Mouse (Mus musculus): ENCODE measurements around the gene As3mt. TPM values are rescaled to one million over a fixed set of nuclear protein-coding genes. Genes with fewer than 3 reads are reported as not detected.
"Not testable (repeated sequence)": the region's sequence is repeated elsewhere in the genome, so short reads cannot be mapped to it uniquely, and the experiment has no call there.

Gene As3mt
- polyA plus RNA-seq, 1 experiment = 43.7 TPM

DNA sequence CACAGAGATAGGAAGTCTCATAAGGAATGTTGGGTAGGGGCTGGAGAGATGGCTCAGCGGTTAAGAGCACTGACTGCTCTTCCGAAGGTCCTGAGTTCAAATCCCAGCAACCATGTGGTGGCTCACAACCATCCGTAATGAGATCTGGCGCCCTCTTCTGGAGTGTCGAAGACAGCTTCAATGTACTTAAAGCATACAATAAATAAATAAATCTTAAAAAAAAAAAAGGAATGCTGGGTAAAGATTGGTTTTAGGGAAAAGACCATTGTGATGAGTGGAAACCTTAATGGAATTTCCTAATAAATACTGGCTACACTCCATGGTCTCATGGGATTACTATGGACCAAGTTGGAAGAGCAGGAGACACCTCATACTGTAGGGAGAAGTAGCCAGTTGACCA is 25.4 kb downstream of the As3mt start:
- WGBS = 98% methylated on average over 5 of the region's 5 CpGs
- not testable (repeated sequence) for H3K4me1 ChIP-seq (ENCODE audit: control insufficient read depth, insufficient read depth, low read length); DNase-seq; H3K27ac ChIP-seq (ENCODE audit: insufficient read depth, low read depth, low read length); H3K27me3 ChIP-seq (replicated peaks; ENCODE audit: control insufficient read depth, insufficient read depth, low read length); H3K4me3 ChIP-seq (ENCODE audit: insufficient read depth, low read depth, low read length); H3K36me3 ChIP-seq (ENCODE audit: control insufficient read depth, insufficient read depth, low read length)
- 0 out of 2 replicates have a peak, but pooled peaks have one; percentile 9 for TF ChIP-seq CTCF (conservative IDR thresholded peaks at IDR 0.05; ENCODE audit: insufficient read depth, insufficient read length, low read depth, low read length)

DNA sequence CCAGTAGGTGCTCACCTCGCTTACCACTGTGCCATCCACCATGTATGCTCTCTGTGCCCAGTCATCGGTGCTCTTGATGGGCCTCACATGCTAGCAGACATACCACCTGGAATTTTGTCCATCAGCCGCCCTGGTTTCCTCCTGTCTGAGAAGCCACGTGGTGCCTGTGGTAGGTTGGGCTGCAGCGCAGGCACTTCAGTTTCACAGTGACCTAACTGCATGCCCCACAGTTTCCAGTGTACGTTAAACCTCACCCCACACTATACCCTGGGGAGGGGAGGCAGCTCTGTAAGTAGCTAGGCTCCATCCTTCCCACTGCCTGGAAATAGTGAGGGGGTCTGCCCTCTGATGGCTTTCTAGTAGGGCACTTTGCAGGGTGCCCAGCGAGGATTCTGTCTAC is 26.4 kb downstream of the As3mt start:
- 91% methylated on average over 7 of the region's 7 CpGs for WGBS
- no peak for TF ChIP-seq CTCF (conservative IDR thresholded peaks at IDR 0.05; ENCODE audit: insufficient read depth, insufficient read length, low read depth, low read length)
- TF ChIP-seq POLR2A (IDR thresholded peaks at IDR 0.05; ENCODE audit: low read depth, low read length) = no peak

DNA sequence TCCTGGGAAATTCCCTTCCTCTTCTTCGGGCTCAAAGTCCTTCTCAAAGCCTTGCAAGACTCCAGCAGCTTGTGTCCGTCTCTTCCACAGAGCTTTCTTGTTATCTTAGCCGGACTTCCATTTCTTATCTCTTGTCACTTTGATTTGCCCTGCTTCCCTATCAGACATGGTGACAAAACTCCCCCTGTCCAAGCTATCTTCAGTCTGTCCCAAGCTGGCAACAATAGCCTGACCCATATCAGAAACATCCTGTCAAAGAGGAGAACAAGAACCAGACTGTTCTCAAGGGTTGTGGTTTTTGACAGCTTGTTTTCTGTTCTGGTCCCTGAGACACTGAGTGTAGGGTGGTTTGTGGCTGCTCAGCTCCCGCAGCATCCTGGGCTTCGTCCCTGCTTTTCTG is 28.0 kb downstream of the As3mt start:
- DNase-seq = no peak
- TF ChIP-seq CTCF (conservative IDR thresholded peaks at IDR 0.05; ENCODE audit: insufficient read depth, insufficient read length, low read depth, low read length) (no peak), POLR2A (IDR thresholded peaks at IDR 0.05; ENCODE audit: low read depth, low read length) (no peak)
- 61% methylated on average over 5 of the region's 5 CpGs for WGBS
- Histone ChIP-seq H3K27ac (ENCODE audit: insufficient read depth, low read depth, low read length) (no peak overlapping the region), H3K4me1 (ENCODE audit: control insufficient read depth, insufficient read depth, low read length) (no peaks in the 10 kb centered on the region), H3K36me3 (ENCODE audit: control insufficient read depth, insufficient read depth, low read length) (no peaks in the 10 kb centered on the region), H3K4me3 (ENCODE audit: insufficient read depth, low read depth, low read length) (no peak overlapping the region), H3K27me3 (replicated peaks; ENCODE audit: control insufficient read depth, insufficient read depth, low read length) (no peaks in the 10 kb centered on the region)

More for the DNA sequence above, 26.4 kb downstream of the As3mt start:
- no peak for DNase-seq
- Histone ChIP-seq H3K4me3 (ENCODE audit: insufficient read depth, low read depth, low read length) (no peak overlapping the region), H3K4me1 (ENCODE audit: control insufficient read depth, insufficient read depth, low read length) (no peaks in the 10 kb centered on the region), H3K36me3 (ENCODE audit: control insufficient read depth, insufficient read depth, low read length) (no peaks in the 10 kb centered on the region), H3K27ac (ENCODE audit: insufficient read depth, low read depth, low read length) (no peak overlapping the region), H3K27me3 (replicated peaks; ENCODE audit: control insufficient read depth, insufficient read depth, low read length) (no peaks in the 10 kb centered on the region)

DNA sequence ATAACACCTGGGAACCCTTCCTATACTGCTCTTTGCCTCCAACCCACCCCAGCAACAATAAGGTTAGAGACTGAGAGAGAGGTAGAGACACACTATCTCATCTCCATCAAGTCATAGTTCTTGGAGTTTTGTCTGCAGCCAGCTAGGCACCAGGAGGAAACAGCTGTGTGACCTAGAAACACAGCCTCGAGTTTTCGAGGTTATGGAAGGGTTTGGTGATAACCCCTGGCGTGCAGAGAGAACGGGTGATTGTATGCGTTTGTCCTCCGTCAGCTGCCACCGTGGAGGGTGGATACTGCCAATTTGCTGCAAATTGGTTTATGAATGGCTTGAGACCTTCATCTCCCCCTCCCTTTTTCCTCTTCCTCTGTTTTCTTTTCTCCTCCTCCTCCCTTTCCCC is 29.8 kb downstream of the As3mt start:
- 73% methylated on average over 7 of the region's 7 CpGs for WGBS
- H3K4me1 ChIP-seq (ENCODE audit: control insufficient read depth, insufficient read depth, low read length) = no peaks in the 10 kb centered on the region
- DNase-seq = no peak
- TF ChIP-seq POLR2A (IDR thresholded peaks at IDR 0.05; ENCODE audit: low read depth, low read length) = no peak
- no peak for TF ChIP-seq CTCF (conservative IDR thresholded peaks at IDR 0.05; ENCODE audit: insufficient read depth, insufficient read length, low read depth, low read length)
- H3K4me3 ChIP-seq (ENCODE audit: insufficient read depth, low read depth, low read length) = no peak overlapping the region
- no peaks in the 10 kb centered on the region for H3K27me3 ChIP-seq (replicated peaks; ENCODE audit: control insufficient read depth, insufficient read depth, low read length)
- H3K36me3 ChIP-seq (ENCODE audit: control insufficient read depth, insufficient read depth, low read length) = no peaks in the 10 kb centered on the region; the same call in 1 of the 2 replicates
- H3K27ac ChIP-seq (ENCODE audit: insufficient read depth, low read depth, low read length) = no peak overlapping the region

DNA sequence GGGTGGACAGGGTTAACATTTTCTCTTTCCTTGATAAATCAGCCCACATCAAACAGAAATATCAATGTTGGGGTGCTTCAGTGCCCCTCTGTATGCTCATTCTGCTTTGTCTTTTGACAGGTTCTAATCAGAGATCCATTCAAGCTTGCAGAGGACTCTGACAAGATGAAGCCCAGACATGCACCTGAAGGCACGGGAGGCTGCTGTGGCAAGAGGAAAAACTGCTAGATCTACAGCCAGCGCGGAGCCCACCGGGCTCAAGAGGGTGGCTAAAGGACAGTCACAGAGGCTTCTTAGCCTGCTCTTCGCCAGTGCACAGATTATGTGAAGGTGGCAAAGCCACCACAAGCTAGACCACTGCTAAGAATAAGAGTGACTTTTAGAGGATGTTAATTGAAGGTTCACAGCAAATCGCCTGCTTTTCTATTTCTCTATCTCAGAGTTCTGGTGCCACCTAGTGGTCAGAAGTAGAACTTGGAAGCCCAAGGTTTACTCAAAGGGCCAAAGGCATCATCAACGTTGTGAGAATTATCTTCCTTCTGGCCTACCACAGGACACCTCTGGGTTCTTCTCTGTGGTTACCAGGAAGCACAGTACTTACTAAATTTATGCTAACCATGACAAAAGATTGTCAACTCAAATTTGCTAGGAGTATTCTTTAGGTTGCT is 33.2 kb downstream of the As3mt start:
- Histone ChIP-seq H3K4me3 (ENCODE audit: insufficient read depth, low read depth, low read length) (no peak overlapping the region), H3K27ac (ENCODE audit: insufficient read depth, low read depth, low read length) (no peak overlapping the region), H3K36me3 (ENCODE audit: control insufficient read depth, insufficient read depth, low read length) (no peaks in the 10 kb centered on the region; the same call in 1 of the 2 replicates), H3K4me1 (ENCODE audit: control insufficient read depth, insufficient read depth, low read length) (no peaks in the 10 kb centered on the region), H3K27me3 (replicated peaks; ENCODE audit: control insufficient read depth, insufficient read depth, low read length) (no peaks in the 10 kb centered on the region)
- TF ChIP-seq CTCF (conservative IDR thresholded peaks at IDR 0.05; ENCODE audit: insufficient read depth, insufficient read length, low read depth, low read length) (peak; percentile 46), POLR2A (IDR thresholded peaks at IDR 0.05; ENCODE audit: low read depth, low read length) (no peak)
- DNase-seq = peak; percentile 75
- 56% methylated on average over 7 of the region's 7 CpGs for WGBS

DNA sequence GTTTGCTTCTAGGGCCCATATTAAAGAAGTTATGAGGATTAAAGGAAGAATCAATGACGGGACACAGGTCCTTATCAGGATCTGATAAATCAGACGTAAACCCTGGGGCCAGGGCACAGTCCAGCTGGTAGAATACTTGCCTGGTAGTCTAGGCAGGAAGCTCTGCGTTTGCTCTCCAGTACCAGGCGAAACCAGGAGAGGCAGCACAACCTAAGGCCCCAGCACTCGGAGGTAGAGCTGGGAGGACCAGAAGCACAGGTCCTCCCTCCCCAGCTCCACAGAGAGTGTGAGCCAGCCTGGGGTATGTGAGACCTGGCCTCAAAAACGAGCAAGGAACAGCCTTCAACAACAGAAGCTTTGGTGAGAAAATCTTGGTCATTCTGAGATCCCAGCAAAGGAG is 34.3 kb downstream of the As3mt start:
- no peak overlapping the region for H3K4me3 ChIP-seq (ENCODE audit: insufficient read depth, low read depth, low read length)
- DNase-seq = no peak
- no peak overlapping the region for H3K27ac ChIP-seq (ENCODE audit: insufficient read depth, low read depth, low read length)
- H3K4me1 ChIP-seq (ENCODE audit: control insufficient read depth, insufficient read depth, low read length) = no peaks in the 10 kb centered on the region
- H3K27me3 ChIP-seq (replicated peaks; ENCODE audit: control insufficient read depth, insufficient read depth, low read length) = no peaks in the 10 kb centered on the region
- TF ChIP-seq CTCF (conservative IDR thresholded peaks at IDR 0.05; ENCODE audit: insufficient read depth, insufficient read length, low read depth, low read length) (peak; percentile 29; the same call in 1 of the 2 replicates), POLR2A (IDR thresholded peaks at IDR 0.05; ENCODE audit: low read depth, low read length) (no peak)
- no peaks in the 10 kb centered on the region; the same call in 1 of the 2 replicates for H3K36me3 ChIP-seq (ENCODE audit: control insufficient read depth, insufficient read depth, low read length)
- WGBS = 70% methylated on average over 6 of the region's 6 CpGs

DNA sequence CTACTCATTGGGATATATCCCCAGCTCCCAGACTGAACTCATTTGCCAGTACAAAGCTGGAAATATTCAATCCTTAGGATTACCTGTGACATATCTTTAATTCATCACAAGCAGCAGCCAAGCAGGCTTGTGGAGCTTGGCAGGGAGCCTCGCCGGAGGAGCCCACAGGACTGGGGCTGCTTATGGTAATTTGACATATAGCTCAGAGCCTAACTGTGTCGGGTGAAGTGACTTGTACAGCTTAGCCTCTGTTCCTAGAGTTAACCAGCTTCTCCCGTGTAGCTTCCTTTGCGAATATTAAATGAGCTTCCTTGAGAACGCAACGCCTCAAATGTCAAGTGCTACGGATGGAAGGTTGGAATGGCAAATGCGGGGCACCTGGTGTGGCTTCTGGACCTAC is 37.4 kb downstream of the As3mt start:
- no peak overlapping the region for H3K27ac ChIP-seq (ENCODE audit: insufficient read depth, low read depth, low read length)
- 63% methylated on average over 9 of the region's 9 CpGs for WGBS
- H3K36me3 ChIP-seq (ENCODE audit: control insufficient read depth, insufficient read depth, low read length) = no peaks in the 10 kb centered on the region; the same call in 1 of the 2 replicates
- H3K27me3 ChIP-seq (replicated peaks; ENCODE audit: control insufficient read depth, insufficient read depth, low read length) = no peaks in the 10 kb centered on the region
- no peaks in the 10 kb centered on the region for H3K4me1 ChIP-seq (ENCODE audit: control insufficient read depth, insufficient read depth, low read length)
- no peak overlapping the region for H3K4me3 ChIP-seq (ENCODE audit: insufficient read depth, low read depth, low read length)
- TF ChIP-seq POLR2A (IDR thresholded peaks at IDR 0.05; ENCODE audit: low read depth, low read length) = no peak
- TF ChIP-seq CTCF (conservative IDR thresholded peaks at IDR 0.05; ENCODE audit: insufficient read depth, insufficient read length, low read depth, low read length) = no peak
- no peak for DNase-seq

Data from kidney, adult 2 months (tissue).